Mouse (Mus musculus): ENCODE results near the gene Alg14. TPM values are rescaled to one million over a fixed set of nuclear protein-coding genes. Genes with fewer than 3 reads are reported as not detected.

Gene Alg14
- total and polyA plus RNA-seq, 3 experiments = 3.2 to 20.1 TPM; not detected in 1

DNA sequence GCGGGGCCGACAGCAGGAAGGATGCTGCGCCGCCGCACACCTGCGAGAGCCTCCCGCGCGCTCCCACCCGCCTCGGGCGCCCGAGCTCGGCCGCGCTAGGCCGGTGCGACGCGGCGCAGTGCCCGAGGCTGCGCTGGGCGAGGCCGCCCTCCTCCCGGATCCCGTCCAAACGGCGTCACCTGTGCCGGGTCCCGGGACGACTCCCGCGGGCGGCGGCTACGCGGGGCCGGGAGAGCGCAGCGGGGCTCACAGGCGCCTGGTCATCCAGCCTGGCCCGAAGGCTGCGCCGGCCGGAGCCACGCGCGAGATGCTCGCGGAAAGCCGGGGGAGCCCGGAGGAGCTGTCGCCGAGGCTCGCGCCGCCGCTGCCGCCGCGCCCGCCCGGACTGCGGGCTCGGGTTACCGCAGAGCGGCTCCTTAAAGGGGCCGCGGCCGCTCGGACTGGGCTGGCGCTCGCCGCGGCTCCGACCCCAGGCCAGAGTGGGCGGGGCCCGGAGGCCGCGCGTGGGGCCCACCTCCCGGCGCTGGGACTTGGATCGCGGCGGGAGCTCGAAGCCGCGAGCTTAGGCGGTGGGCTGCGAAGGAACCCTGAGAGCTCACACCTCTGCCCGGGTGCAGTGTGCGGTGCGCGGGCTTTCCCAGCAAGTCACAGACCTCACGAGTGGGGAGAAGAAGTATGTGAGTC, 28.9 kb upstream of the Alg14 start:
- Histone ChIP-seq H3K4me3 (ENCODE audit: control insufficient read depth in 1 of 2, insufficient read depth in 1 of 2, low read depth in 2 of 2, low read length in 2 of 2) (peak overlapping the region; percentile 34 to 49; a peak in 3 of 4 replicates), H3K27me3 (ENCODE audit: control insufficient read depth in 1 of 2, insufficient read depth in 2 of 2, low read length in 2 of 2) (peaks cover 26 to 28% of the 10 kb centered on the region in 2 experiments), H3K79me2 (ENCODE audit: control insufficient read depth, insufficient read depth, low read length, poor library complexity) (no peaks in the 10 kb centered on the region), H3K9ac (ENCODE audit: control insufficient read depth, low read depth, low read length, poor library complexity, severe bottlenecking) (peak overlapping the region; percentile 57), H3K9me3 (replicated peaks; ENCODE audit: insufficient read depth, low read length) (no peaks in the 10 kb centered on the region), H3K4me1 (ENCODE audit: control insufficient read depth in 1 of 2, insufficient read depth in 2 of 2, low read length in 2 of 2) (peaks cover 2 to 12% of the 10 kb centered on the region in 2 experiments; a peak in 3 of 4 replicates), H3K27ac (ENCODE audit: control insufficient read depth, low read depth, low read length) (no peak overlapping the region), H3K36me3 (ENCODE audit: control insufficient read depth in 1 of 2, insufficient read depth in 2 of 2, low read length in 2 of 2) (peaks cover 0 to 4% of the 10 kb centered on the region in 2 experiments; a peak in 1 of 4 replicates)
- DNase-seq (ENCODE audit: low read depth, low spot score) = peak; percentile 8
- TF ChIP-seq TAL1 (IDR thresholded peaks at IDR 0.05; ENCODE audit: low read length) (no peak), UBTF (IDR thresholded peaks at IDR 0.05; ENCODE audit: borderline replicate concordance, insufficient read depth, low read depth, low read length) (0 out of 2 replicates have a peak, but pooled peaks have one; percentile 48)

DNA sequence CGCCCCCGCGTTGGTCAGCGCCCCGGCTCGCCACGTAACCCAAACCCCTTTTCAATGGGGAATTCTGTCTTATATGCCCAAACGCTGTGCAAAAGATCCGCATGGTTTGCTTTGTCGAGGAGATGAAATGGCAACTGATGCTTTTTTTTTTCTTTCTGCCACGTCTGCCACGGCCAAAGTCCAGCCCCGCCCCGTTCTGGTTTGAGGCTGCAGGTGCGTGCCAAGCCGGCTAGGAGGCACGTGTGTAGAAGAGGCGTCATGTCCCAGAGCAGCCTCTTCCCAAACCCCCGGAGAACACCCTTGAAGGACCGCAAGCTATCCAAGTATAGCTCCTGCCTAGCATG, 28.4 kb upstream of the Alg14 start:
- Histone ChIP-seq H3K27me3 (ENCODE audit: control insufficient read depth in 1 of 2, insufficient read depth in 2 of 2, low read length in 2 of 2) (peaks cover 26 to 28% of the 10 kb centered on the region in 2 experiments), H3K9ac (ENCODE audit: control insufficient read depth, low read depth, low read length, poor library complexity, severe bottlenecking) (peak overlapping the region; percentile 57), H3K27ac (ENCODE audit: control insufficient read depth, low read depth, low read length) (no peak overlapping the region), H3K4me3 (ENCODE audit: control insufficient read depth in 1 of 2, insufficient read depth in 1 of 2, low read depth in 2 of 2, low read length in 2 of 2) (peak overlapping the region; percentile 26 to 49; a peak in 3 of 4 replicates), H3K36me3 (ENCODE audit: control insufficient read depth in 1 of 2, insufficient read depth in 2 of 2, low read length in 2 of 2) (peaks cover 0 to 4% of the 10 kb centered on the region in 2 experiments; a peak in 1 of 4 replicates), H3K79me2 (ENCODE audit: control insufficient read depth, insufficient read depth, low read length, poor library complexity) (no peaks in the 10 kb centered on the region), H3K9me3 (replicated peaks; ENCODE audit: insufficient read depth, low read length) (no peaks in the 10 kb centered on the region), H3K4me1 (ENCODE audit: control insufficient read depth in 1 of 2, insufficient read depth in 2 of 2, low read length in 2 of 2) (peaks cover 2 to 10% of the 10 kb centered on the region in 2 experiments; a peak in 2 of 4 replicates)
- peak; percentile 32 for DNase-seq (ENCODE audit: low read depth, low spot score)
- TF ChIP-seq ZC3H11A (IDR thresholded peaks at IDR 0.05; ENCODE audit: low read depth, low read length) (no peak), SMC3 (IDR thresholded peaks at IDR 0.05; ENCODE audit: low read depth, low read length) (no peak), NRF1 (IDR thresholded peaks at IDR 0.05; ENCODE audit: insufficient read depth, low read depth, low read length, poor library complexity, severe bottlenecking) (no peak), SIN3A (IDR thresholded peaks at IDR 0.05; ENCODE audit: low read length) (no peak), KAT2A (conservative IDR thresholded peaks at IDR 0.05; ENCODE audit: low read depth, low read length) (no peak), MAZ (IDR thresholded peaks at IDR 0.05; ENCODE audit: low read depth, low read length) (no peak), MEF2A (IDR thresholded peaks at IDR 0.05; ENCODE audit: extremely low read depth, insufficient replicate concordance, low read depth, low read length, poor library complexity, severe bottlenecking) (no peak), TBP (IDR thresholded peaks at IDR 0.05; ENCODE audit: low read depth, low read length) (no peak), CTCF (IDR thresholded peaks at IDR 0.05 in 2 of 3, conservative IDR thresholded peaks at IDR 0.05 in 1 of 3; ENCODE audit: control insufficient read depth in 1 of 3, insufficient read depth in 1 of 3, low read depth in 2 of 3, low read length in 3 of 3, poor library complexity in 1 of 3, severe bottlenecking in 1 of 3) (no peak), ELF1 (IDR thresholded peaks at IDR 0.05; ENCODE audit: low read depth, low read length) (no peak), CHD2 (IDR thresholded peaks at IDR 0.05; ENCODE audit: low read length) (no peak), MYB (IDR thresholded peaks at IDR 0.05; ENCODE audit: low read depth, low read length) (no peak), ZNF384 (IDR thresholded peaks at IDR 0.05; ENCODE audit: low read depth, low read length) (no peak), E2F4 (IDR thresholded peaks at IDR 0.05; ENCODE audit: borderline replicate concordance, low read depth, low read length) (no peak), CHD1 (IDR thresholded peaks at IDR 0.05; ENCODE audit: low read depth, low read length) (no peak), USF1 (IDR thresholded peaks at IDR 0.05; ENCODE audit: low read depth, low read length) (no peak), POLR2AphosphoS5 (IDR thresholded peaks at IDR 0.05; ENCODE audit: borderline replicate concordance, low read depth, low read length) (no peak), EP300 (IDR thresholded peaks at IDR 0.05; ENCODE audit: low read depth in 1 of 2, low read length in 2 of 2) (no peak), RCOR1 (IDR thresholded peaks at IDR 0.05; ENCODE audit: low read depth, low read length) (no peak)
